Mouse (Mus musculus) midbrain, embryonic 16.5 days (tissue): ENCODE data around the gene Lurap1. TPM values are rescaled to one million over a fixed set of nuclear protein-coding genes. Genes with fewer than 3 reads are reported as not detected.

Source experiments
- ATAC-seq: fragments of 200-750 bp; cut with Nextera tagmentation; 2 replicates; pipeline ENCODE4 v1.8.0; 2017; ENCODE audit warnings: moderate TSS enrichment
- H3K27ac ChIP-seq: fragments of 300-500 bp; sonication (generic); 2 replicates; pipeline ENCODE4 v1.5.1; 2014; ENCODE audit warnings: mild to moderate bottlenecking, low read length, mixed read lengths
- H3K27me3 ChIP-seq: fragments of 300-500 bp; sonication (generic); 2 replicates; pipeline ENCODE4 v1.6.1; 2014; ENCODE audit warnings: low read depth, low read length, mixed read lengths; ENCODE audit not compliant: control insufficient read depth, insufficient read depth
- H3K36me3 ChIP-seq: fragments of 300-500 bp; sonication (generic); 2 replicates; pipeline ENCODE4 v1.6.1; 2014; ENCODE audit warnings: mild to moderate bottlenecking, low read length, moderate library complexity, mixed read lengths; ENCODE audit not compliant: control insufficient read depth, insufficient read depth
- H3K4me1 ChIP-seq: fragments of 300-500 bp; sonication (generic); 2 replicates; pipeline ENCODE4 v1.6.1; 2014; ENCODE audit warnings: mild to moderate bottlenecking, low read length, mixed read lengths; ENCODE audit not compliant: control insufficient read depth, insufficient read depth
- H3K4me2 ChIP-seq: fragments of 300-500 bp; sonication (generic); 2 replicates; pipeline ENCODE4 v1.6.1; 2014; ENCODE audit warnings: mild to moderate bottlenecking, low read length, mixed read lengths
- H3K4me3 ChIP-seq: fragments of 300-500 bp; sonication (generic); 2 replicates; pipeline ENCODE4 v1.5.1; 2014; ENCODE audit warnings: low read depth, mild to moderate bottlenecking, low read length, moderate library complexity, mixed read lengths
- H3K9ac ChIP-seq: fragments of 300-500 bp; sonication (generic); 2 replicates; pipeline ENCODE4 v1.6.1; 2014; ENCODE audit warnings: low read depth, low read length, mixed read lengths
- H3K9me3 ChIP-seq: fragments of 300-500 bp; sonication (generic); replicated peaks from 2 replicates; pipeline ENCODE4 v1.6.1; 2014; ENCODE audit warnings: mild to moderate bottlenecking, low read length, mixed read lengths; ENCODE audit not compliant: control insufficient read depth, poor library complexity, severe bottlenecking
- WGBS: fragments of 180-500 bp; shearing (Covaris S2); extraction: QIAGEN DNeasy Blood & Tissue Kit; methylation state at CpG from one replicate; pipeline ENCODE4 v1.1.7; 2014; 5-methylcytosine and 5-hydroxymethylcytosine counted together
- polyA plus RNA-seq: library from polyadenylated mRNA; unstranded; fragments of >200 nt; fragmentation: Nextera tagmentation; extraction: Ambion mirVana; gene quantifications from 2 replicates; pipeline ENCODE4 v1.2.1, GENCODE M21; 2015

The Lurap1 gene
- polyA plus RNA-seq, 1 experiment from 2014 or later = 2.1 TPM

GRCm38 (mm10) chr4:116097211-116097610 is 53.9 kb downstream of the Lurap1 start:
- Histone ChIP-seq H3K4me2 (no peak overlapping the region), H3K27me3 (no peaks in the 10 kb centered on the region), H3K9me3 (no peaks in the 10 kb centered on the region), H3K36me3 (peaks cover 65% of the 10 kb centered on the region), H3K4me1 (no peaks in the 10 kb centered on the region), H3K27ac (no peak overlapping the region), H3K9ac (no peak overlapping the region), H3K4me3 (no peak overlapping the region)
- no peak for ATAC-seq
- 92% methylated on average over 8 of the region's 8 CpGs for WGBS

GRCm38 (mm10) chr4:116096291-116096690 is 54.8 kb downstream of the Lurap1 start:
- Histone ChIP-seq H3K9me3 (no peaks in the 10 kb centered on the region), H3K27ac (no peak overlapping the region), H3K36me3 (peaks cover 69% of the 10 kb centered on the region), H3K4me2 (no peak overlapping the region), H3K4me1 (no peaks in the 10 kb centered on the region), H3K9ac (no peak overlapping the region), H3K4me3 (no peak overlapping the region), H3K27me3 (no peaks in the 10 kb centered on the region)
- WGBS = 91% methylated on average over 10 of the region's 10 CpGs
- ATAC-seq = no peak

DNA sequence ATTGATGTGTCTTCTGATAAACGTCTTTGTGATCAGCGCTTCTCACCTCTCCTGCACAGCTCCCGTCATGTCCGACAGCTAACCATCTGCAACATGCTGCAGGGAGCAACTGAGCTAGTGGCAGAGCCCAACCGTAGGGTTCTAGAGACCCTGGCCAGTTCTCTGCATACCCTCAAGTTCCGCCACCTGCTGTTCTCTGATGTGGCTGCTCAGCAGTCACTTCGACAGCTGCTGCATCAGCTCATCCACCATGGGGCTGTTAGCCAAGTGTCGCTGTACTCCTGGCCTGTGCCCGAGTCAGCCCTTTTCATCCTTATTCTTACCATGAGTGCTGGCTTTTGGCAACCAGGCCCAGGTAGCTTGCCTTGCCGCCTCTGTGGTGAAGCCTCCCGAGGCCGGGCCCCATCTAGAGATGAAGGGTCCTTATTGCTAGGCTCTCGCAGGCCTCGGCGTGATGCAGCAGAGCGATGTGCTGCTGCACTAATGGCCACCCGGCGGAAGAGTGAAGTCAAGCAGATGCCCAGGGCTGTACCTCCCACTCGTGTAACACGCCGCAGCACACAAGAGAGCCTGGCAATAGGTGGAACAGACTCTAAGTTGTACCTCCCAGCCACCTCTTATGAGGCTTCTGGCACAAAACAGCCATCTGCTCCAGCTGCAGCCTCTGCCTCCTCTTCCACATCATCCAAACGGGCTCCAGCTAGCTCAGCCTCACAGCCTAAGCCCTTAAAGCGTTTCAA is 62.5 kb downstream of the Lurap1 start:
- Histone ChIP-seq H3K9me3 (no peaks in the 10 kb centered on the region), H3K27me3 (no peaks in the 10 kb centered on the region), H3K9ac (no peak overlapping the region), H3K4me1 (no peaks in the 10 kb centered on the region), H3K4me2 (no peak overlapping the region), H3K36me3 (peaks cover 53% of the 10 kb centered on the region), H3K4me3 (no peak overlapping the region), H3K27ac (no peak overlapping the region)
- 92% methylated on average over 23 of the region's 23 CpGs for WGBS
- no peak for ATAC-seq

Other genes starting within 250 kb of the Lurap1 start
- gene Dmbx1, start 211.4 kb downstream of the Lurap1 start, polyA plus RNA-seq = 6.1 and 12.0 TPM in 2 replicates
- 25.9 and 27.3 TPM in 2 replicates for gene Faah, start 133.4 kb downstream of the Lurap1 start, polyA plus RNA-seq
- 9.9 and 11.3 TPM in 2 replicates for gene Nsun4, start 97.5 kb downstream of the Lurap1 start, polyA plus RNA-seq
- gene Uqcrh, start 76.3 kb downstream of the Lurap1 start, polyA plus RNA-seq = 367 and 376 TPM in 2 replicates
- gene Lrrc41, start 76.1 kb downstream of the Lurap1 start, polyA plus RNA-seq = 73.7 and 74.6 TPM in 2 replicates
- gene Rad54l, start 27.6 kb downstream of the Lurap1 start, polyA plus RNA-seq = 4.6 and 6.1 TPM in 2 replicates
- gene Pomgnt1, start 27.5 kb downstream of the Lurap1 start, polyA plus RNA-seq = 63.1 and 68.8 TPM in 2 replicates
- gene Tspan1, start 16.3 kb upstream of the Lurap1 start, polyA plus RNA-seq = not detected in 2 replicates
- gene 1700042G07Rik, start 22.0 kb upstream of the Lurap1 start, polyA plus RNA-seq = not detected in 2 replicates
- gene Gm49337, start 22.0 kb upstream of the Lurap1 start, polyA plus RNA-seq = not detected in 2 replicates
- gene Pik3r3, start 70.3 kb upstream of the Lurap1 start, polyA plus RNA-seq = 80.5 and 94.2 TPM in 2 replicates